Mouse (Mus musculus): ENCODE measurements around the gene Arl4d. TPM values are rescaled to one million over a fixed set of nuclear protein-coding genes. Genes with fewer than 3 reads are reported as not detected.
"Not testable (repeated sequence)": the region's sequence is repeated elsewhere in the genome, so short reads cannot be mapped to it uniquely, and the experiment has no call there.

Gene Arl4d
- total RNA-seq (2014; rRNA removed) (4.5 and 6.9 TPM in 2 replicates), polyA plus RNA-seq (2015; fragmentation: Nextera tagmentation; extraction: Ambion mirVana) (5.7 and 7.1 TPM in 2 replicates)

- Histone ChIP-seq H3K27me3 (ENCODE audit: insufficient read depth, low read length) (no peaks in the 10 kb centered on the region), H3K9me3 (ENCODE audit: low read length) (no peaks in the 10 kb centered on the region), H3K27ac (ENCODE audit: low read depth, low read length) (peak within 1 kb of the TSS; percentile 85), H3K4me2 (ENCODE audit: low read depth, low read length, poor library complexity, severe bottlenecking) (peak within 1 kb of the TSS; percentile 72), H3K9ac (replicated peaks; ENCODE audit: low read length, poor library complexity, severe bottlenecking) (peak within 1 kb of the TSS; percentile 60), H3K4me3 (ENCODE audit: low read depth, low read length) (peak within 1 kb of the TSS; percentile 51), H3K4me1 (ENCODE audit: insufficient read depth, low read length) (no peaks in the 10 kb centered on the region), H3K36me3 (ENCODE audit: insufficient read depth, low read length) (no peaks in the 10 kb centered on the region)
- 5% methylated on average over 34 of the region's 34 CpGs for WGBS
- ATAC-seq (ENCODE audit: low FRiP score) (peak; percentile 88), DNase-seq (ENCODE audit: low spot score) (peak; percentile 96)
- peak; percentile 62 for TF ChIP-seq CTCF (IDR thresholded peaks at IDR 0.05)
These were observed at the start of gene Arl4d for GRCm38 (mm10) chr11:101664825-101665635. Gene Arl4d (plus strand): TSS chr11:101665541.

- no peak for ATAC-seq (ENCODE audit: low FRiP score)
- WGBS: 93% methylated on average over 8 of the region's 8 CpGs
These were observed 49.2 kb upstream of the Arl4d start for GRCm38 (mm10) chr11:101616104-101616503.

GRCm38 (mm10) chr11:101616948-101617767 lies 48.2 kb upstream of the Arl4d start:
- Histone ChIP-seq H3K36me3 (ENCODE audit: insufficient read depth, low read length) (no peaks in the 10 kb centered on the region), H3K4me3 (ENCODE audit: low read depth, low read length) (no peak overlapping the region), H3K9ac (replicated peaks; ENCODE audit: low read length, poor library complexity, severe bottlenecking) (no peak overlapping the region), H3K4me1 (ENCODE audit: insufficient read depth, low read length) (peaks cover 9% of the 10 kb centered on the region; the same call in 1 of the 2 replicates), H3K27ac (ENCODE audit: low read depth, low read length) (peak overlapping the region; percentile 62), H3K9me3 (ENCODE audit: low read length) (no peaks in the 10 kb centered on the region), H3K4me2 (ENCODE audit: low read depth, low read length, poor library complexity, severe bottlenecking) (peak overlapping the region; percentile 32), H3K27me3 (ENCODE audit: insufficient read depth, low read length) (no peaks in the 10 kb centered on the region)
- WGBS: 18% methylated on average over 18 of the region's 18 CpGs
- TF ChIP-seq CTCF (IDR thresholded peaks at IDR 0.05): peak; percentile 19; the same call in 1 of the 2 replicates
- 0 out of 2 replicates have a peak, but pooled peaks have one; percentile 7 for ATAC-seq (ENCODE audit: low FRiP score)
- peak; percentile 27 for DNase-seq (ENCODE audit: low spot score)

More at GRCm38 (mm10) chr11:101616104-101616503, 49.2 kb upstream of the Arl4d start:
- Histone ChIP-seq H3K4me1 (ENCODE audit: insufficient read depth, low read length) (peaks cover 9% of the 10 kb centered on the region; the same call in 1 of the 2 replicates), H3K9me3 (ENCODE audit: low read length) (no peaks in the 10 kb centered on the region), H3K9ac (replicated peaks; ENCODE audit: low read length, poor library complexity, severe bottlenecking) (no peak overlapping the region), H3K36me3 (ENCODE audit: insufficient read depth, low read length) (no peaks in the 10 kb centered on the region), H3K27ac (ENCODE audit: low read depth, low read length) (no peak overlapping the region), H3K27me3 (ENCODE audit: insufficient read depth, low read length) (no peaks in the 10 kb centered on the region), H3K4me3 (ENCODE audit: low read depth, low read length) (no peak overlapping the region), H3K4me2 (ENCODE audit: low read depth, low read length, poor library complexity, severe bottlenecking) (no peak overlapping the region)
- no peak for TF ChIP-seq CTCF (IDR thresholded peaks at IDR 0.05)
- no peak for DNase-seq (ENCODE audit: low spot score)

GRCm38 (mm10) chr11:101617849-101618248 lies 47.5 kb upstream of the Arl4d start:
- ATAC-seq (ENCODE audit: low FRiP score): peak; percentile 72
- no peak for TF ChIP-seq CTCF (IDR thresholded peaks at IDR 0.05)
- Histone ChIP-seq H3K9me3 (ENCODE audit: low read length) (no peaks in the 10 kb centered on the region), H3K9ac (replicated peaks; ENCODE audit: low read length, poor library complexity, severe bottlenecking) (no peak overlapping the region), H3K4me3 (ENCODE audit: low read depth, low read length) (no peak overlapping the region), H3K36me3 (ENCODE audit: insufficient read depth, low read length) (no peaks in the 10 kb centered on the region), H3K27me3 (ENCODE audit: insufficient read depth, low read length) (no peaks in the 10 kb centered on the region), H3K4me1 (ENCODE audit: insufficient read depth, low read length) (peaks cover 9% of the 10 kb centered on the region; the same call in 1 of the 2 replicates), H3K4me2 (ENCODE audit: low read depth, low read length, poor library complexity, severe bottlenecking) (peak overlapping the region; percentile 32), H3K27ac (ENCODE audit: low read depth, low read length) (peak overlapping the region; percentile 62)
- DNase-seq (ENCODE audit: low spot score): peak; percentile 85
- 1% methylated on average over 8 of the region's 8 CpGs for WGBS

- no peak for TF ChIP-seq CTCF (IDR thresholded peaks at IDR 0.05)
- DNase-seq (ENCODE audit: low spot score): no peak
- Histone ChIP-seq H3K4me2 (ENCODE audit: low read depth, low read length, poor library complexity, severe bottlenecking) (no peak overlapping the region; the same call in 1 of the 2 replicates), H3K4me1 (ENCODE audit: insufficient read depth, low read length) (peaks cover 9% of the 10 kb centered on the region; the same call in 1 of the 2 replicates), H3K27ac (ENCODE audit: low read depth, low read length) (0 out of 2 replicates have a peak overlapping the region, but pooled peaks have one; percentile 62), H3K36me3 (ENCODE audit: insufficient read depth, low read length) (no peaks in the 10 kb centered on the region), H3K9ac (replicated peaks; ENCODE audit: low read length, poor library complexity, severe bottlenecking) (no peak overlapping the region), H3K27me3 (ENCODE audit: insufficient read depth, low read length) (no peaks in the 10 kb centered on the region), H3K4me3 (ENCODE audit: low read depth, low read length) (no peak overlapping the region), H3K9me3 (ENCODE audit: low read length) (no peaks in the 10 kb centered on the region)
- ATAC-seq (ENCODE audit: low FRiP score): no peak
- WGBS: 76% methylated on average over 3 of the region's 3 CpGs
These were observed 46.7 kb upstream of the Arl4d start for GRCm38 (mm10) chr11:101618596-101618995.

GRCm38 (mm10) chr11:101620022-101620655 lies 45.2 kb upstream of the Arl4d start:
- not testable (repeated sequence) for H3K36me3 ChIP-seq (ENCODE audit: insufficient read depth, low read length); H3K9ac ChIP-seq (replicated peaks; ENCODE audit: low read length, poor library complexity, severe bottlenecking); H3K9me3 ChIP-seq (ENCODE audit: low read length); H3K4me2 ChIP-seq (ENCODE audit: low read depth, low read length, poor library complexity, severe bottlenecking); DNase-seq (ENCODE audit: low spot score); ATAC-seq (ENCODE audit: low FRiP score); H3K4me1 ChIP-seq (ENCODE audit: insufficient read depth, low read length); H3K27ac ChIP-seq (ENCODE audit: low read depth, low read length); H3K4me3 ChIP-seq (ENCODE audit: low read depth, low read length); H3K27me3 ChIP-seq (ENCODE audit: insufficient read depth, low read length)
- 88% methylated on average over 10 of the region's 11 CpGs for WGBS

Measured in midbrain, postnatal 0 days (tissue).